Mouse (Mus musculus) lung, postnatal 0 days (tissue): ENCODE results near the gene Apmap.

ENCODE experiments used
- CTCF ChIP-seq: IDR thresholded peaks from 2 replicates; pipeline ENCODE4 v1.5.1; 2016; ENCODE audit warnings: antibody characterized with exemption, mild to moderate bottlenecking
- EP300 ChIP-seq: IDR thresholded peaks from 2 replicates; pipeline ENCODE4 v1.6.1; 2016; ENCODE audit warnings: antibody characterized with exemption, mild to moderate bottlenecking, control low read depth

GRCm38 (mm10) chr2:150608087-150608799 is at the start of gene Apmap:
- TF ChIP-seq CTCF (peak; percentile 48; the same call in 1 of the 2 replicates), EP300 (no peak)
